Mouse (Mus musculus): ENCODE results near the gene Oxa1l. TPM values are rescaled to one million over a fixed set of nuclear protein-coding genes. Genes with fewer than 3 reads are reported as not detected.
A peak's percentile ranks its signal among the peaks of the same experiment; 100 is the strongest.
"Not testable (repeated sequence)": the region's sequence is repeated elsewhere in the genome, so short reads cannot be mapped to it uniquely, and the experiment has no call there.

Oxa1l gene
- 10 to 100 TPM; 49.5 to 50.8 TPM for total RNA-seq (2021)

DNA sequence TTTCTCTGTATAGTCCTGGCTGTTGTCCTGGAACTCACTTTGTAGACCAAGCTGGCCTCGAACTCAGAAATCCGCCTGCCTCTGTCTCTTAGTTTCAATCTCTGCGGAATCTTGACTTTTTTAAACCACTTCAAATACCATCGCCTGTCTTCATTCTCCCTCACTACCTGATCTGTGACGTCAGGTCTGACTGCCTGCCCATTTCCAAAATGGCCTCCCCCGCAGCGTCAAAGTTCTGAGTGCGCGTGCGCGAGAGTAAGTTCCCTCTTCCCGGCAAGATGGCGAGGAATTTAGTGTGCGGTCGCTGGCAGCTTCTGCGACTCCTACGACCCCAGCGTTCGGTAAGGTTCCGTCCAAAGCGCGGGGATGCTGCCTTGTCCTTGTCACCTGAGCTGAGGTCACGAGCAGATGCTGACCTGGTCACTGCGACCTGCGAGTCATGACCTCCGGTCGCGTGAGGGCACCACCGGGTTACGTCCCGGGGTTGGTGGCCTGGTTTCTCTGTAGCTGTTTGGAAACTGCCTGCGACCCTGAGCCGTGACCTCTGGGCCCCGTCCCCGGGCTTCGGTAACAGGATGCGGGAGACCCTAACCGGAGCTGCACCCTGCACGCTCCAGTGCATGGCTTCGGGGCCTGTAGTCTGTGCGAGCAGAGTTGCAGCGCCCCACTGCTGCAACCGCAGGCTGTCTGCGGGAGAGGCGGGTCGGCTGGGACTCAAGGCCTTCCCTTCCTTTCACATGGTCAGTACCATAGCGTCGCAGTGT is at the start of gene Oxa1l:
Gene Oxa1l, plus strand, starts transcription at position 258 of the 764 bp plus-strand sequence.
- DNase-seq = peak; percentile 94 to 95

DNA sequence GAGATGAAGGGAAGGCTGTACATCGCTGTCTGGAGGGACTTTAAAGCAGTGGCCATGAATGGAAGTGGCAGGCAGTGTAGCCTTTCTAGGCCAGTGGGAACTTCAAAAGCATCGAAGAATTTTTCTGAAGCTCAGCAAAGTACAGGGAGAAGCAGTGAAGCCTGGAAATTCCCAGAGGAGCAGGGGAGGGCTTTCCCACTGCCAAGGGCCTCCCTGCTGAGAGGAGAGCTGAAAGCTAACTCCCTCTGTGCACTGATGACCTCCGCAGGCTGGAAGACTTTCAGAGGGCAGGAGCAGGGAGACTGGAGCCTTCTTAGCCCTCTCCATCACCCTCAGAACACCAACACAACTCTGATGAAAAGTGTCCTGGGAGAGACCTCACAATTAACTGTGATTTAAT is 48.9 kb upstream of the Oxa1l start:
- no peak for DNase-seq

DNA sequence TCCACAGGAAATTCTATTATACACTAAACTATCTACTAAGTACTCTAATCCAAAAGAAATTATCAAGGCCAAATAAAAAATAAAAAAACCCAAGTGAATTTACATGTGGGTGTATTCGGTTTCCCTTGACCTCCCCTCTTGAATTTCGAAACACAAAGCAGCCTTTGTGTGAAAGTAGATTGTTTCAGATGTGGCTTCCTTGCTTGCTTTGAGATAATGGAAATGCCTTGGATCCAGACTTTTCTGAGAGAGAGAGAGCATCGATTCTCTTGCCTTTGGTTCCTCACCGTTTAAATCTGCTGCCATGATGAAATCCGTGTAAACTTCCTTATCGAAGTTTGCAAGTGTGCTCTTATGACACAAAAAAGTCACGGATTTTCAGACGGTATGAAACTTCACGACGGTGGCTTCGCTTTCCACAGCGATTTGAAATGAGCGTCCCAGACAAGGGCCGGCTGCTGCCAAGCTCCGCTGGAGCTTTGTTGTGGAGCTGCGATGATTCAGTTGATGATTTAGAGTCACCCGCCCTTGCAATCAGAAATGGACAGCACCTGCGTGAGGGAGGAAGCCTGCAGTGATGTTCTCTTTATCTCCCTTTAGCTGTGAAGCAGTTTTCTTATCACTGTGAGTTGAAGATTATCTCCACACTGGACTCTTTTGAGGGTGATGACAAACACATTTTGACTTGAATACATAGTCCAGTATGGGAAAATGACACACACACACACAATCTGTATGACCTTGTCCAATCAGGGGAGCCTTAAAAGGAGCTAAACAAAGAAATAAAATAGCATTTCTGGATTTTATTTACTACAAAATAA is 38.9 kb upstream of the Oxa1l start:
- DNase-seq = no peak

DNA sequence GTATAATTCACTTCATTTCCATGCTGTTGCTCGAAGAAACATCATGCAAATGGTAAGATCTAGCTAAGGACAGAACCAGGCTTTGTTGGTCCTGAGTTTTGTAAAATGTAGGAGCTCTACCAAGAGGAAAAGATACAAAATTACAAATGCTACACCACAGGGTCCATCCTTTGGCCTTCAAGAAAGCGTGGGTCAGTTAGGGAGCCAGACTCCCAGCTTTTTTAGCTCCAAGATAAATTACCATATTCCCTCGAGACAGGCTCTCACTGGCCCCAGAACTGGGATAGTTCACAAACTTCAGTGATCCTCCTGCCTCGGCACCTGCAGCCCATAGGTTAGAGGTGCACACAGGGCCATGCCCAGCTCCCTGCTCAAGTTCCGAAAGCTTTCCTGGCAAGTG is 36.1 kb upstream of the Oxa1l start:
- DNase-seq = no peak

DNA sequence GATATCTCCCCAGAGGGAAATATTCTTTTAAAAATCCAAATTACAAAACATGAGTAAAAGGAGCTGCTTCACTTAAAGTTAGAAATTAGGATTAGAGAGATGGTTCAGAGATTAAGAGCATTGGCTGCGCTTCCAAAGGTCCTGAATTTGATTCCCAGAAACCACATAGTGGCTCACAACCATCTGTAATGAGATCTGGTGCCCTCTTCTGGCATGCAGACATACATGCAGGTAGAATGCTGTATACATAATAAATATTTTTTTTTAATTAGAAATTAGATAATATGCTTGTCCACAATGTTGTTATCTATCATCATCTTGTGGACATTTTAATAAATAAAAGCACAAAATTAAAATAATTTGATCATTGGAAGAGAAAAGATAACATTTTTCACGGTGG is 32.1 kb upstream of the Oxa1l start:
- no peak for DNase-seq

DNA sequence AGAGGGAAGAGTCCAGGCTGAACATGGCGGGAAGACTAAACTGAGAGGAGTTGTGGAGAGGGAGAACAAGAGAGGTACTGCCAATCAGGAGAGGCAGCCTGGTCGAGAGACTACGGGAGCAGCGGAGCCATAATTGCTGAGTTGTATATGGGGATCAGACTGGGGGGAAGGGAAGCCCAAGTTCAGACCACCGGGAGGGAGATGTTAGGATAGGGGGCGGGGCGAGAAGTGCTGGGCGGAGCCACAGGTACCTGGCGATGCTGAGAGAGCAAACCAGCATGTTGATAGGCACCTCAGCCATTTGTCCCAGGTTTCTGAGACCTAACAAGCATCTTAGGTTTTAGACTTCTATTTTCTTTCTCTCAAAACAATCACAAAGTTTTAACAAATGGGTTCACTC is 31.4 kb upstream of the Oxa1l start:
- no peak for DNase-seq

DNA sequence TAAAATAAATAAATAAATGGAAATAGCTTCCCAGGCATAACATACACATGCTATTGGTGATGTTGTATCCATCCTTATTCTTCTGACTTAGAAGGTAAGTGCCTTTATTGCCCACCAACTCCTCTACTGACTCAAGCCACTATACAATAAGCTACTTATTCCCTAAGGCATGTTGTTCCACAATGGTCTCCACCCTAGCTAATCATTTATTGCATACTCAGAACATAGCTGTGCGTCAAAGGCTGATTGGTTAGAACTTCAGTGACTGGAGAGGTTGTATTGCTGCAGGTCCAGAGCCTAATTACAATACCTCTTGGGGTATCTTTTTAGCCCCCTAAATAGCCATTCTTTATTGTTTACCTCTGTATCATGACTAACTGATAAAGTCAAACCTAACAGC is 29.5 kb upstream of the Oxa1l start:
- no peak for DNase-seq

DNA sequence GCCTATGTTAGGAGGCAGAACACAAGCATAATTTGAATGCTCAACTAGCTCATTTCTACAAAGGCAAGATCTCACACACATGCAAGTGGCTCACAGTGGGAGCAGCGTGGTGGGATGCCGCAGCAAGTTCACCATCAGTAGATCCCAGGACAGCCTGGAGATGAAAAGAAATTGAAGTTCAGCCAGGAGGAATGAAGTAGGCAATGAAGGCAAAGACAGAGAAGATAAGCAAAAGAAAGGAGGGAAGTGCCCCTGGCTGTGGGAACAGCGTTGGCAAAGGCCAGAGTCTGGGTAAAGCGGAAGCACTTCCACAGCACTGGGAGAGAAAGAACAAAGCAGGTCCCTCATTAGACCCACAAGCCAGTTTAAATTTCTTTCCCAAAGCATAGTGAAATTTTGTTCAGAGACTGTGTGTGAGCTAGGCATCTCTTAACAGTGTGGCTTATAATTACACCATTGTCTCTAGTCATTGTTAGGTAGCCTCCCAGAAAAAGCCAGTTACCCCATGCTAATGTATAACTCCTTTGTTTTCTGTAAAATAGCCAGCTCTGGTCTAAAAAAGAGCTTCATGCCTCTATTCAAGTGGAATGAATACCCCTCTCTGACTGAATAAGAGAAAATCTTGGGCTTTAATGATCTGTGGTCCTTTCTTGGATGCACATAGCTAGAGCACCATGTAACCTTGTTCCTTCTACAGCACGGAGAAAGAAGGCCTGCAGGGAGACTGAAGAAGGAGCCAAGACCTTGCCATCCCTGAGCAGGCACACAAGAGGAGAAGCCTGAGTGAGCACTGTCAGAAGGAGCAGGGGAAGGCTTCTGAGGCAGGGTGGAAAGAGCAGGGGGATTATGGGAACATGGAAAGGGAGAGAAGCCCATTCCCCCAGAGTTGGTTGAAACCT is 28.2 kb upstream of the Oxa1l start:
- DNase-seq = no peak

DNA sequence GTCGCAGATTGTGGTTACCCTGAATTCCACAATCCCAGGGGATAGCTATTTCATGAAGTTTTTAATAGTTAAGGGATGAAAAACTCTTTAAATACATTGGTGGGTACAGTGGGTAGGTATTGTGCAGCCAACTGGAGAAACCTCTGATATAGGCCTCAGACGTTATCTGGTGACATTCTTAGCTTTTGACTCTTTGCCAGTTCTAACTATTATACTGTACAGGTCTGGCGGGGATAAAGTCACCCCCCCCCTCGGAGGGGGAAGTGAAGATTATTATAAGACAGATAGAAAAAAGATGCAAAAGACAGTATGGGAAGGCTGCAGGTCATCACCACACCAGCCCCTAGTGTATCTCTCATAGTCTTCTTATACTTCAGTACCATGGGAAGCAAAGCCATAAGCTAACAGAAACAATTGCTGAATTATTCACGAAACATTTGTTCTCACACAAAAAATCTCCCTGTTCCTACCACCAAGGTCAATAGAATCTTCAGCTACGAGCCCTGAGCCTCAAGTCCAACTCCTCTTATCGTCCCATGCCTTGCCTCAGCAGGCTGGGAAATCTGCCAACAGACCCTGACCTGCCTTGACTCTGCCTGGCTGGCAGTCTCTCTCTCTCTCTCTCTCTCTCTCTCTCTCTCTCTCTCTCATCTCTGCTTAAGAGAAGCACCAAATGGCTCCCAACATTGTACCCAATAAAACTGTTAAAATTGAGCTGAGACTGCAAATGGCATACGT is 27.0 kb upstream of the Oxa1l start:
- no peak for DNase-seq

DNA sequence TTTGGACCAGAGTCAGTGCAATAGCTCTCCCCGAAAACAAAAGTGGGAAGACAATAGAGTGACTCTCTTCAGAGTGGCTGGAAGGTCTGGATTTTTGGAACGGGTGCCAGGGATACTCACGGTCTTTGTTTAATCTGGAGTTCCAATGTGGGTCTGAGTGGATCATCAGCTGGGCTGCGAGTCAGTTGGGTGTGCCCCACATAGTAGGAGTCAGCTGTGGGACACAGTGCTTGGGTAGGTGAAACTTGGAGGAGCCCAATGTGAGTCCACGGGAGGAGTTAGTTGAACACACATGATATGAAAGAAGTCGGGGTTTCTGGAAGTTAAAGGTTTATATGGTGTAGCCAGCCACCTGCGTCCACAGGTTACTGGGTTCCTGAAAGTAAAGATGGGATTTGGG is 19.8 kb upstream of the Oxa1l start:
- DNase-seq = no peak

DNA sequence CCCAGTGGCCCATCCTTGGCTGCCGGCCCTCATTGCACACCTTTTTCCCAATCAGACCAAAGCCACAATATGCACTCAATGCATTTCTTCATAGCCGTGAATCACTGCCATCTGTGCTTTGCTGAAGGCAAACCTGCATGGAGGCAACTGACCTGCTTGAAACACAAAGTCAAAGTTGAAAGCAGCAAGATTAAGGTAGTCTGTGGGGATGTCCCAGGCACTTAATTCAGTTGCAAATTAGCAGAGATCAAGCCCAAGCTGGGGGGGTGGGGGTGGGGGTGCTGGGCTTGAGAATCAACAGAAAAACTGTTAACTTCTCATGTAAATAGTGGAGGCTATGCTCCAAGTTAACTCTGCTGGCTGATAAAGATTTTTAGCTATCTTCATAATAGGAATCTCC is 18.8 kb upstream of the Oxa1l start:
- not testable (repeated sequence) for DNase-seq

DNA sequence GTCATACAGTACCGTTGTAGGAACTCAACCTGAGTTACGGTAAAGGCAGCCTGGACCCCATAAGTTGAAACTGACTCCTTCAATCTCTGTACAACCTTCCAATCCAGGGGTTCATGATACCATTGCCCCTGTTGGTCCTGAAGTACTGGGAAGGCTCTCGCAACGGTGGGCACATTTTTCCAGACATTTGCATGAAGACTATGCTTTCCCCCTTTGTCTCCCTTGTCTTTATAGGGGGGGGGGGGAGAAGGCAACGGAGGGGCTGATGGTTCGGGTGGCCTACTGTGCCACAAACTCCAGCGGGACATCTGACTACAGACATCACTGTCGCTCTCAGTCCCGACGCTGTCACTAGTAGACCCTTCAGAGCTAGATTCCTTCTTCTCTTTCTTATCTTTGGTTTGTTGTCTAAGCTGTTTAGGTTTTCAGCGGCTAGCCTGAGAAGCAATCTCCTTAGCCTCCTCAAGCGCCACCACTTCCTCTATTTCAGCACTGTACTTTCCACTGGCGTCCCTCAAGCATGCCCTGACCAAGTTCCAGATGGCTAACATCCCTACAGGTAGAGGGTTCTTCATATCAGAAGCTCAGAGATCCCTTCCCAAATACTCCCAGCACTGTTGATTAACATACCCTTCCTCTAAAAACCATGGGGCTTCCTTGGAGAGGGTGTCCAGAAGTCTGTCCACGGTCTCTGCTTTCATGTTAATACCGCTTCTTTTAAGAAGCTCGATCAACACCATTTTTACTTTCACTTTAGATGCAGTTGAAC is 9.7 kb upstream of the Oxa1l start:
- not testable (repeated sequence) for DNase-seq

DNA sequence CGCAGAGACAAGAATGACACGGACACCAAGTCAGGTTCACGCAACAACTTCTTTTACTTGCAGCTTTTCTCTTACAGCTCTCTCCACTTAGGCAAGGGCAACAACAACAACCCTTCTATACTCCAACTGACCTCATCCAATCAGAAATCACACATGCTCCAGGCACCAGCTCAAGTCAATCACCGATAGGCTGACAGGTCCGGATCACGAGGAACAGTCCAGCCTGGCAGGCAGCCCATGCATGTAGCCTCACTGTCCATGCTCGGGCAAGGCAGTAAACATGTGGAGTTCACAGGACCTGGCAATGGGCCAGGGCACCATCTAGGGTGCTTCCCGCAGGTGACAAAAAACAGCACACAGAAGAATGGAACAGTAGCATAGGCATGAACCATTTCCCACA is 8.3 kb upstream of the Oxa1l start:
- no peak for DNase-seq

DNA sequence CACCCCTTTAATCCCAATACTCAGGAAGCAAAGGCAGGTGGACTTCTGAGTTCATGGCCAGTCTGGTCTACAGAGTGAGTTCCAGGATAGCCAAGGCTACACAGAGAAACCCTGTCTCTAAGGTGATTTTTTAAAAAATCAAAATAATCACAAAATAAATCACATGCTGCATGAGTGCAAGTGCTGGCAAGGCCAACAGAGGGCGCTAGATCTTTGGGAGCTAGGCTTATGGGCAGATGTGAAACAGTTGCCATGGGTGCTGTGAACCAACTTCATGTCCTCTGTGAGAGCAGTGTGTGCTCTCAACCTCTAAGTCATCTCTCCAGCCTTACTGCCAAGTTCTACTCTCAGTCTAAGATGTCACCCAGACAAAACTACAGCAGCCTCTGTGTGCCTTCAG is 6.2 kb upstream of the Oxa1l start:
- no peak for DNase-seq

DNA sequence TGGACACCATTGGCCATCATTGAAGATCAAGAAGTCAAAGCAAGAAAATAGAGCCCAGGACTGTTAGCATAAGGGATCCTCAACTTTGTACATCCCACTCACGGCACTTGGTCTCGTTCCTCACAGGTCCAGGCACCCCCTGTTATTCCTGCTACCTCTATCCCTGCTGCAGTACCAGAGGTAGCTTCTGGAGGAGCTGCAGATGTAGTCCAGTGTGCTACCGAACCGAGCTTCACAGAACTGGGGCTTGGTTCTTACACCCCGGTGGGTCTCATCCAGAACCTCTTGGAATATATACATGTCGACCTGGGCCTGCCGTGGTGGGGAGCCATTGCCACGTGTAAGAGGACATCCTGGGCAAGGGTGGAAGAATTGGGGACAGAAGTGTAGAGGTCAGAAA is 2.5 kb downstream of the Oxa1l start:
- DNase-seq = no peak

DNA sequence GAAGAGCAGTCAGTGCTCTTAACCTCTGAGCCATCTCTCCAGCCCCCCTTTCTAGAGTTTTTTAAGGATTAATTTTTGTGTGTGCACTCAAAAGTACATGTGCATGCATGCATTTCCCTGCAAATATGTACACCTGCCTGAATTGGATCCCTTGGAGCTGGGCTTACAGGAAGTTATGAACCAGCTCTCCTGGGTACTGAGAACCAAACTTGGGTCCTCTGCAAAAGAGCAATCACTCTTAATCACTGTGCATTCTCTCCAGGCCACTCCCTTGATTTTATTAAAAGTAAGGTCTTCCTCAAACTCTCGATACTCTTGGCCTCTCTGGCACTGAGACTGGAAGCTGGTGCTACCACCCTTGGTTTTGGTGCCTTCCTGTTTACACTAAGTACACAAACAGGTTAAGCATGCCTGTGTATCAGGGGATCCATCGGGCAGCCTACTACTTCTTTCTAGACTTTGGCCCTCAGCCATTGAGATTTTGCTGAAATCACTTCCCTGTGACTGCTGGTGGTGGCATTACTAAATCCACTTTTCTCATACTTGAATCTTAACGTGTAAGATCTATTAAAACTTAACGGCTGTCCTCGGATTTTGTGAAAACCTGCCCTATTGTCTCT is 4.5 kb downstream of the Oxa1l start:
- no peak for DNase-seq

DNA sequence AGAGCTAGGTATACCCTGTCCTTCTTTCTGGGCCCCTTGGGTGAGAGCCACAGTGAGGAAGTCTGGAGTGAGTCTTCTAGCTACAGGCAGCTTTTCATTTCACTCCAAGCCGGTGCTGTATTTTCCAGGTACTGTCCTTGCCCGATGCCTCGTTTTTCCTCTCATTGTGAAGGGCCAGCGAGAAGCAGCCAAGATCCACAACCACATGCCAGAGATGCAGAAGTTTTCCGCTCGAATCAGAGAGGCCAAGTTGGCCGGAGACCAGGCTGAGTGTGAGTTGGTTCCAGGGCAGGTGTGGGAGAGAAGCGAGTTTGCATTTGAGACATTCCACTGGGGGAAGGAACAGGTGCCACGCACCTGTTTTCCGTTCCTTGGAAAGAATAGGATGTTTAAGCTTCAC is 5.9 kb downstream of the Oxa1l start:
- DNase-seq = no peak

DNA sequence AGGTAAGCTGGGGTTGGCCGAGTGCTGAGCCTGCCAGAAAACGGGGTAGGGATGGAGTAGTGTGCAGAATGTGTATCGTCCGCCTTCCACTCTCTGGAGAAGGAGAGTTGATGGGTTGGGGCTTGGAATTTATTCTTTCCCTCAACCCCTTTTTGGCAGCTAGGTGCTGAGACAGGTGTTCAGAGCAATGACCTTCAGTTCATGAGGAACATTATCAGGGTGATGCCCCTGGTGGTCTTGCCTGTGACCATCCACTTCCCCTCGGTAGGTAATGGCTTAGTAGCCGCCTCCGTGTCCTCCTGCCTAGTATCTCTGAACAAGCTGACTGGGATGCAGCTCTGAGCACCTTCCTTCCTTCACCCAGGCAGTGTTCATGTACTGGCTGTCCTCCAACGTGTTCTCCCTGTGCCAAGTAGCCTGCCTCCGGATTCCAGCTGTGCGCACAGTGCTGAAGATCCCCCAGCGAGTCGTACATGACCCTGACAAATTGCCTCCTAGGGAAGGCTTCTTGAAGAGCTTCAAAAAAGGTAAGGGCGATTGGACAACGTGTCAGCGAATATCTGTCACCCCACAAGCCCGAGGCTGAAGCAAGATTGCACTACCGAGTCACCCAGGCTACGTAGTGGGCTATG is 6.9 kb downstream of the Oxa1l start:
- DNase-seq = no peak

DNA sequence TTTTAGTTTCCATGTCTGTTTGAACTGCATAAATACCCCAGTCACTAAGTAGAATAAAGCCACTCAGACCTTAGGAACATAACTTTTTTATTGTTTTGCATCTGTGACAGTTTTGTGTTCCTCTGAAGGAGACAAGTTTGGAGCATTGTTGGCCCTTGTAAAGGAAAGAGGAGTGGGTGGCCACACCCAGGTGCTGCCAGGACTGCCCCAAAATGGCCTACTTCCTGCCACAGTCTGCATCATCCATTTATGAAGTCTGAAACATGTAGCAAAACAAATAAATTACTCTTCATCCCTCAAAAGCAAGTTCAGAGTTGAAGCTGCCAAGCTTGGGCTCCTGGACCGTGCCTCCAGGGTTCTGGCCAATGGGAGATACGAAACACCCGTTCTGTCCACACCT is 8.7 kb downstream of the Oxa1l start:
- DNase-seq = no peak

DNA sequence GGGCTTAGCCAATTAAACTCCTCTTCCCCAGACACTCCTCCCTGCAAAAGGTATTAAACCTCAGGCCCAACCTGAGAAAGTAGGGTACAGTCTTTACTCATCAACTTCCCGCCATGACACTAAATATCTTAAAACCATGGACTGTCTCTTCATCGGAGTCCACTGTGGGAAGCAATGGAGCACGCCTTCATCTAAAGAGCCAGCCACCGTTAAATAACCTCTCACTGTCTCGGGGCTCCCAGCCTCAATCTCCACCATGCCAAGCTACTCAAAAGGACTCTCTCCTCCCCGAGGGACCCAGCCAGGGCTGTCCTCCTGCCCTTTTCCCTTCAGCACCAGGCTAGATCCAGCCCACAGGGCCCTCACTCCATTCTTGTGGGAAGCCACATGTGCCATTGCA is 10.0 kb downstream of the Oxa1l start:
- no peak for DNase-seq

DNA sequence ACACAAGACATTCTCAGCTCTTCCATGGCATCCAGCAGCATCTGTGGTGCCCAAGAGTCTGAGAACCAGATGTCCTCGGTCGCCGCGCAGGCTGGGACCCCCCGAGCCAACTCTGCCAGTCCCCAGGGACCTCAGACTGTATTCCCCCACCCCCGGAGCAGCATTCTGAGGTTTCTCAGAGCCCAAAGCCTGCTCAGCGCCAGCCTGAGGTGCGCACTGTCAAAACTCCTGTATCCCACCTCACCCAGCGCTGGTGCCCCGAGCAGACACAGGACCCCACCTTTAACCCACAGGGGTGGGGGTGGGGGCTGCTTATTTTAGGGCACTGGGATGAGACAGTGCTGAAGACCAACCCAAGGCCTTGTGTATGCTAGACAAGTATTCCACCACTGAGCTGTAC is 10.8 kb downstream of the Oxa1l start:
- no peak for DNase-seq

Data from layer of hippocampus, postnatal 36 days (tissue).